Mouse (Mus musculus) heart, embryonic 16.5 days (tissue): ENCODE measurements at regions not wholly inside any gene's neighbourhood (a gene's known extent, or its start where the extent isn't known, plus 50 kb on each side); places are given as distances from the start of the nearest gene placed in this dataset.

Experiments used
- ATAC-seq: fragments of 200-750 bp; cut with Nextera tagmentation; replicated peaks from 2 replicates; pipeline ENCODE4 v1.8.0; 2017; ENCODE audit warnings: moderate number of reproducible peaks; ENCODE audit not compliant: insufficient read depth, low FRiP score; ENCODE audit errors: extremely low read depth
- H3K27ac ChIP-seq: fragments of 300-500 bp; sonication (generic); 2 replicates; pipeline ENCODE4 v1.5.1; 2014; ENCODE audit warnings: mild to moderate bottlenecking, low read length, control low read depth, moderate library complexity
- H3K27me3 ChIP-seq: fragments of 300-500 bp; sonication (generic); 2 replicates; pipeline ENCODE4 v1.6.1; 2014; ENCODE audit warnings: low read length, mixed read lengths; ENCODE audit not compliant: control insufficient read depth, insufficient read depth
- H3K36me3 ChIP-seq: fragments of 300-500 bp; sonication (generic); 2 replicates; pipeline ENCODE4 v1.6.1; 2014; ENCODE audit not compliant: control insufficient read depth, insufficient read depth
- H3K4me1 ChIP-seq: fragments of 300-500 bp; sonication (generic); 2 replicates; pipeline ENCODE4 v1.6.1; 2014; ENCODE audit warnings: low read length, mixed read lengths; ENCODE audit not compliant: control insufficient read depth, insufficient read depth
- H3K4me2 ChIP-seq: fragments of 300-500 bp; sonication (generic); 2 replicates; pipeline ENCODE4 v1.6.1; 2014; ENCODE audit warnings: low read depth, mild to moderate bottlenecking, control low read depth, low read length
- H3K4me3 ChIP-seq: fragments of 300-500 bp; sonication (generic); 2 replicates; pipeline ENCODE4 v1.5.1; 2014; ENCODE audit warnings: mild to moderate bottlenecking, control low read depth, low read length
- H3K9ac ChIP-seq: fragments of 300-500 bp; sonication (generic); 2 replicates; pipeline ENCODE4 v1.6.1; 2014; ENCODE audit warnings: low read length, control low read depth
- H3K9me3 ChIP-seq: fragments of 300-500 bp; sonication (generic); replicated peaks from 2 replicates; pipeline ENCODE4 v1.6.1; 2016; ENCODE audit warnings: low read length; ENCODE audit not compliant: control insufficient read depth
- WGBS: fragments of 180-500 bp; shearing (Covaris S2); extraction: QIAGEN DNeasy Blood & Tissue Kit; methylation state at CpG from one replicate; pipeline ENCODE4 v1.1.7; 2014; 5-methylcytosine and 5-hydroxymethylcytosine counted together

DNA sequence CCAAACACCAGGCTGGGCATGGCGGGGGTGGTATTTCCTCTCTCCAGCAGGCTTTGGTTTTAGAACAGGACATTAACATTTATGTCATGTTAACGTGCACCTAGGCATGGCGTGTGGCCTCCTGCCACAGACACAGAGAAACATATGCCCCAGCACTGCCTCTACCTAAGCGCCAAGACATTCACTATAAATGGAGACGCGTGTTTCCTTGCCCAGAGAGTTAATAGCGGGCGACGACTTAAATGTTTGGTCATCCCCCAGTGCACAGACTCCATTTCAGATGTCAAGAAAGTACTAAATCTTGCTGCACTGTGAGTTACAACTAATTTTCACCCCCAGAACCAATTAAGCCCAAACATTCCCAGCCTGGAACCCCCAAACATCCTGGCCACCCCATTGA, 646.3 kb downstream of the Rab28 start:
- H3K9ac ChIP-seq, result no peak overlapping the region
- H3K4me2 ChIP-seq, result no peak overlapping the region
- ATAC-seq, result no peak
- no peak overlapping the region for H3K27ac ChIP-seq
- H3K4me1 ChIP-seq, result no peaks in the 10 kb centered on the region
- no peaks in the 10 kb centered on the region for H3K36me3 ChIP-seq
- H3K9me3 ChIP-seq, result no peaks in the 10 kb centered on the region
- WGBS, result 74% methylated on average over 9 of the region's 9 CpGs
- no peak overlapping the region for H3K4me3 ChIP-seq
- H3K27me3 ChIP-seq, result no peaks in the 10 kb centered on the region

DNA sequence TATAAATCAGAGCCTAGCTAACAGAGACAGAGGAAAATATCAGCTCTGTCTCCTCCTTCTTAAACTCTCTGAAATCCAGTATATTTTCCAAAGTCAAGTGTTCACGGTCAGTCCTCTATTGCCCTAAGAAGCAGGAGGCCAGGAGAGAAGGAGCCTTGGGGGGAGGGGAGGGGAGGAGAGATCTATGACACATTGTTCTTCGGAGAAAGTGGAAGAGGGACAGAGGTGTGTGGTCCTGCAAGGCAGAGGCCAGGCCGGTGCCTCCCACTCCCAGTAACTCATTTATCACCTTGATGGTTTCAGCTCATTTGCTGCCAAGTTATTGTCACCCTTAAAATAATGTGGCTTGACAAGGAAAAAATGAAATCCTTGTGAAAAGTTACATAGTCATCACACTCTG, 646.7 kb downstream of the Rab28 start:
- Histone ChIP-seq H3K4me1 (no peaks in the 10 kb centered on the region), H3K27me3 (no peaks in the 10 kb centered on the region), H3K27ac (no peak overlapping the region), H3K4me2 (no peak overlapping the region), H3K36me3 (no peaks in the 10 kb centered on the region), H3K9ac (no peak overlapping the region), H3K4me3 (no peak overlapping the region), H3K9me3 (no peaks in the 10 kb centered on the region)
- no peak for ATAC-seq
- WGBS, result 43% methylated on average over 3 of the region's 3 CpGs

- no peak overlapping the region for H3K9ac ChIP-seq
- H3K4me2 ChIP-seq, result no peak overlapping the region
- WGBS, result 83% methylated on average over 3 of the region's 3 CpGs
- no peaks in the 10 kb centered on the region for H3K36me3 ChIP-seq
- no peaks in the 10 kb centered on the region for H3K4me1 ChIP-seq
- H3K9me3 ChIP-seq, result no peaks in the 10 kb centered on the region
- H3K27me3 ChIP-seq, result no peaks in the 10 kb centered on the region
- ATAC-seq, result no peak
- no peak overlapping the region for H3K4me3 ChIP-seq
- no peak overlapping the region for H3K27ac ChIP-seq
Observed at GRCm38 (mm10) chr5:41058015-41058414, 649.9 kb downstream of the Rab28 start.

- 25% methylated on average over 4 of the region's 4 CpGs for WGBS
- no peaks in the 10 kb centered on the region for H3K4me1 ChIP-seq
- no peak overlapping the region for H3K9ac ChIP-seq
- H3K4me3 ChIP-seq, result no peak overlapping the region
- no peak overlapping the region for H3K4me2 ChIP-seq
- H3K27ac ChIP-seq, result no peak overlapping the region
- H3K36me3 ChIP-seq, result no peaks in the 10 kb centered on the region
- no peaks in the 10 kb centered on the region for H3K27me3 ChIP-seq
- ATAC-seq, result no peak
- H3K9me3 ChIP-seq, result no peaks in the 10 kb centered on the region
Observed at GRCm38 (mm10) chr5:41051948-41052347, 656.0 kb downstream of the Rab28 start.

DNA sequence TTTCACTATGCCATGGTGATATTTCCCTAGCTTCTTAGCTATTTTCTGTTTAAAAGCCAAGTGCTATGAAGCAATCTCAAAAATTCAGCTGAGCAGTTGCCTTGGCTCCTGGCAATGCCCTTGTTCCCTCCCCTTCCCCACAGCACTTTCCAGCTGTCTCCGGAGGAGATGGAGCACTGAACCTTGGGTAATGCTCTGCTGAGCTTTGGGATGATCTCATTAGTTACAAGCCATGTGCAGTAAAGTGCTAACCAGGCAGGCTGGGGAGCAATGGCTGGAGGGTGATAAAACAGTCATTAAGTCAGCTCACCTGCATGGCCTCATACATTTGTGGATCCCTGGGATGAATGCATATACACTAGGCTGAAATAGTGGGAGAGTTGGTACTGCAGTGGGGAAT, 659.4 kb downstream of the Rab28 start:
- Histone ChIP-seq H3K27me3 (no peaks in the 10 kb centered on the region), H3K9me3 (no peaks in the 10 kb centered on the region), H3K4me3 (no peak overlapping the region), H3K4me1 (no peaks in the 10 kb centered on the region), H3K36me3 (no peaks in the 10 kb centered on the region), H3K27ac (no peak overlapping the region), H3K9ac (no peak overlapping the region), H3K4me2 (no peak overlapping the region)
- 11% methylated on average over 1 of the region's 1 CpGs for WGBS
- no peak for ATAC-seq

GRCm38 (mm10) chr5:41045221-41045620, 662.7 kb downstream of the Rab28 start:
- no peak for ATAC-seq
- no peaks in the 10 kb centered on the region for H3K9me3 ChIP-seq
- WGBS, result 58% methylated on average over 1 of the region's 1 CpGs

GRCm38 (mm10) chr5:41044465-41044864, 663.5 kb downstream of the Rab28 start:
- no peaks in the 10 kb centered on the region for H3K4me1 ChIP-seq
- H3K27ac ChIP-seq, result no peak overlapping the region
- H3K9ac ChIP-seq, result no peak overlapping the region
- no peaks in the 10 kb centered on the region for H3K36me3 ChIP-seq
- no peak for ATAC-seq
- no peaks in the 10 kb centered on the region for H3K9me3 ChIP-seq
- H3K4me2 ChIP-seq, result no peak overlapping the region
- H3K4me3 ChIP-seq, result no peak overlapping the region
- no peaks in the 10 kb centered on the region for H3K27me3 ChIP-seq

More at GRCm38 (mm10) chr5:41045221-41045620, 662.7 kb downstream of the Rab28 start:
- H3K4me2 ChIP-seq, result no peak overlapping the region
- no peaks in the 10 kb centered on the region for H3K36me3 ChIP-seq
- H3K27me3 ChIP-seq, result no peaks in the 10 kb centered on the region
- no peak overlapping the region for H3K27ac ChIP-seq
- no peak overlapping the region for H3K4me3 ChIP-seq
- no peak overlapping the region for H3K9ac ChIP-seq
- no peaks in the 10 kb centered on the region for H3K4me1 ChIP-seq

GRCm38 (mm10) chr5:41038790-41039189, 669.2 kb downstream of the Rab28 start:
- no peaks in the 10 kb centered on the region for H3K4me1 ChIP-seq
- H3K4me3 ChIP-seq, result no peak overlapping the region
- H3K4me2 ChIP-seq, result no peak overlapping the region
- no peak for ATAC-seq
- H3K27me3 ChIP-seq, result no peaks in the 10 kb centered on the region
- H3K27ac ChIP-seq, result no peak overlapping the region
- WGBS, result 83% methylated on average over 4 of the region's 4 CpGs
- no peak overlapping the region for H3K9ac ChIP-seq
- H3K36me3 ChIP-seq, result no peaks in the 10 kb centered on the region
- no peaks in the 10 kb centered on the region for H3K9me3 ChIP-seq

GRCm38 (mm10) chr5:41006692-41007091, 701.3 kb downstream of the Rab28 start:
- 55% methylated on average over 3 of the region's 3 CpGs for WGBS
- H3K9ac ChIP-seq, result no peak overlapping the region
- H3K4me3 ChIP-seq, result no peak overlapping the region
- H3K4me2 ChIP-seq, result no peak overlapping the region
- H3K36me3 ChIP-seq, result no peaks in the 10 kb centered on the region
- H3K27me3 ChIP-seq, result no peaks in the 10 kb centered on the region
- ATAC-seq, result no peak
- H3K27ac ChIP-seq, result no peak overlapping the region
- no peaks in the 10 kb centered on the region for H3K9me3 ChIP-seq
- no peaks in the 10 kb centered on the region for H3K4me1 ChIP-seq

GRCm38 (mm10) chr5:40986562-40986961, 721.4 kb downstream of the Rab28 start:
- Histone ChIP-seq H3K36me3 (no peaks in the 10 kb centered on the region), H3K9ac (no peak overlapping the region), H3K4me3 (no peak overlapping the region), H3K4me1 (no peaks in the 10 kb centered on the region), H3K4me2 (no peak overlapping the region), H3K9me3 (no peaks in the 10 kb centered on the region), H3K27me3 (no peaks in the 10 kb centered on the region), H3K27ac (no peak overlapping the region)
- WGBS, result 67% methylated on average over 7 of the region's 7 CpGs
- ATAC-seq, result no peak
